Mouse (Mus musculus): ENCODE data around the gene Cck. TPM values are rescaled to one million over a fixed set of nuclear protein-coding genes. Genes with fewer than 3 reads are reported as not detected.

Gene Cck
- 0.94 and 1.2 TPM in 2 replicates for polyA plus RNA-seq (2012; rRNA removed)

GRCm38 (mm10) chr9:121495529-121495928 lies at the start of gene Cck:
TSS of gene Cck (minus strand) at chr9:121495694.

Other genes starting within 250 kb of the Cck start
- 22.8 and 30.9 TPM in 2 replicates for gene Ulk4, start 218.5 kb downstream of the Cck start, polyA plus RNA-seq (2012; rRNA removed)
- 53.4 and 69.0 TPM in 2 replicates for gene Trak1, start 198.2 kb downstream of the Cck start, polyA plus RNA-seq (2012; rRNA removed)
- 0.17 and 0.39 TPM in 2 replicates for gene Lyzl4, start 146.4 kb upstream of the Cck start, polyA plus RNA-seq (2012; rRNA removed)
- 1.4 and 2.9 TPM in 2 replicates for gene Vipr1, start 147.0 kb upstream of the Cck start, polyA plus RNA-seq (2012; rRNA removed)
- 7.4 and 11.1 TPM in 2 replicates for gene Sec22c, start 209.8 kb upstream of the Cck start, polyA plus RNA-seq (2012; rRNA removed)
- gene Ss18l2, start 214.6 kb upstream of the Cck start, polyA plus RNA-seq (2012; rRNA removed), result 10.7 and 14.3 TPM in 2 replicates
- gene Nktr, start 223.5 kb upstream of the Cck start, polyA plus RNA-seq (2012; rRNA removed), result 46.0 and 59.0 TPM in 2 replicates

Measured in ovary, adult 2 months (tissue).